Mouse (Mus musculus) layer of hippocampus, postnatal 14 days (tissue): ENCODE measurements at regions not wholly inside any gene's neighbourhood (a gene's known extent, or its start where the extent isn't known, plus 50 kb on each side); places are given as distances from the start of the nearest gene placed in this dataset.

ENCODE experiments used
- DNase-seq, 2 experiments: peaks; one replicate each; pipeline ENCODE4 v3.0.0; 2021 to 2022; ENCODE audit warnings: low spot score in 2 of 2, mixed read lengths in 1 of 2

DNA sequence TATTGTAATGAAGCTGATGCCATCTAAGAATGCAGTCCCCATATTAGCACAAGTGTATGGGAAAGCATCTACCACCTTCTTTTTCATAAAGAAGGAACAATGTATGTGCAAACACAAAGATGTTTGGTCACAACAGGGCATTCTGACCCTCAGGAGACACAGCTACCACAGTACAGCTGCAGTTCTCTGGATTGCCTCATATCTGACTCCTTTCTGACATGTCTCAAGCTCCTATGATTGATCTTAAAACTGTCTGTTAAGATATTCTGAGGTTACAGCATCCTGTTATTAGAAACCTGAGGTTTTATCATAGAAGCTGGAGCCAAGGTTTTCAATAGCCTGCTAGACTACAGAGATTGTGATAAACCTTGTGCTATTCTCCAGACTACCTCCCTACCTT, 813.0 kb downstream of the Ryr2 start:
- no peak for DNase-seq

DNA sequence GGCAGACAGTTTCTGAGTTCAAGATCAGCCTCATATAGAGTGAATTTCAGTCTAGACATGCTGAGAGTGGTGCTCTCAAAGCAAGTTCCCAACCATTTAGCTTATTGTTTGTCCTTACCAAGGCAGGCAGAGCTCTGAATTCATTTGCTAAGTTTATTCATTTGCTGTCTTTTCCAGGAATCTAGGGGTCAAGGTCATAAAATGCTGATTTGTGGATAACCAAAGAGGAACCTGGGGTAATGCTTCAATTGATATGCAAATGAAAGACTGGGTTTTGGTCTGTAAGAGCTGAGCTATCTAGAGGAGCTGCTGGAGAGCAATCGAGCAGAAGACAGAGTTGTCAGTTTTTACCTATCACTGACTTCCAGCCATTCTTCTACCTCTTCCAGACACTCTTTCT, 832.8 kb downstream of the Ryr2 start:
- DNase-seq, result no peak

DNA sequence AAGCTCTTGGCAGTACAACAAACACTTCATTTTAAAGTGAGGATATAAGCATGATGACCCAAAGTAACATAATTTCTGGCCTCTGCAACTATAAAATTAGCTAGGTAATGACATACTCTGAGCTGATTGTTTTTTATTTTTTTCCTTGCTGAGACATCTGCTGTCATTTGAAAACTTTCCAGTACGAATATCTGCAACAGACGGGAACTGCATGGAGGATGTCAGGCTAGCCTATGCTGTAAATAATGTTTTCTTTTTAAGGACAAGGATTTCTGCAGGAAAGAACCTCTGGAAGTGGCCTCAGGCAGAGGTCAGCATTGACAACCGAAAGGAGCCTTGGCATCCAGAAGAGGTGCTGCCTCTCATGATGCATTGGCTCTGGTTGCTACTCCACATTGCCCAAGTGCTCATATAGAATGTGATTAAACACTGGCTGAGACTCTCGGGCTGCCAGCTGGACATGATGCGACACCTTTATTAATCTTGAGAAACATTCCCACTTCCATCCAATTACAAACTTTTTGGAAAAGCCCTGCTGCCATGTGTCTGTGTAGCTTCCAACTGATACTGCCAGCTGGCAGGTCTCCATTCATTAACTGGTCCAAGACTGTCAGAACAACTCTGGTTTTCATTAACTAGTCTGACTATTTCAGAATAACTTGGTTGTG, 837.9 kb downstream of the Ryr2 start:
- DNase-seq, result peak; percentile 71 to 87

DNA sequence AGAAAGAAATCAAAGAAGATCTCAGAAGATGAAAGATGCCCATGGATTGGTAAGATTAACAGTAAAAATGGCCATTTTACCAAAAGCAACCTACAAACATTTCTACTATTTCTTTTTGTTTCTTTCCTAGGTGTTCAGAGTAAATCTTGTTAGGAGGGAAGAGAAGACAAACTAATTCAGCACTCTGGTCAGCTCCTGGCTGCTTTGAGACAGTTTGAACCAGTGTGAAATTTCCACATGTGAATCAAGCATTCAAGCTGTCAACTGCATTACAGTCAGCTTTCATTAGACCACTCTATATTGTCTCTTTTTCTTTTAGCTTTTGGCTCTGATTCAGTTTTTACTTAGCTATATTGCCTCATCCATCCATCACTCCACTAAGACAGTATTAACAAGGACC, 859.2 kb downstream of the Ryr2 start:
- no peak for DNase-seq

DNA sequence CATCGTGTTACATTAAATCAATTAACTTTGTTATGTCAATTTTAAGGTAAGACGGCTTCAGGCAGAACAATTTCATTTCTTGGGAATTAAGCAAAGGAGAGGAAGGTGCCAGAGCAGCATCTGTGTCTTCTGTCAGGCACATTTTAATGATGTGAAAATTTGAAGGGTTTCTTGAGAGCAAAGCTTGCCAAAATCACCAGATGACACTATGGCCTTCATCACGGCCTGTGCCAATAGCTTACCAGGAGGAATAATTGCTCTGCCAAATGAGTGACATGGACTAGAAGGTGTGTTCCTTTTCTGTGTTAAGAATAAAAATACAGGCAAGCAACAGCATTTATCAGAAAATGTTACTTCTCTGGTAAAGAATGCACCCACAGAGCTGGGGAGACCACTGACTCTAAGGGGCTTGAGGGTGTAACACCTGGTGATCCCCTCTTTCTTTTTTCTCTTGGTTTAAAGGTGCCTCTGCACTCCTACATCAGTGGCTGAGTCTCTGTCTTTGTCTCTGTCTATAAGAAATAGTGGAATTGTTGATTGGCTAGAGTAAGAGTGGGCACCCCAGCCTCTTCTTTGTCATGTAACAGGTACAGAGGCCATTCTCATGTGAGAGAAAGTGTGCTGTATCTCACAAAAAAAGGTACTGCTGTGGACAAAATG, 856.2 kb upstream of the Chrm3 start:
- no peak for DNase-seq

DNA sequence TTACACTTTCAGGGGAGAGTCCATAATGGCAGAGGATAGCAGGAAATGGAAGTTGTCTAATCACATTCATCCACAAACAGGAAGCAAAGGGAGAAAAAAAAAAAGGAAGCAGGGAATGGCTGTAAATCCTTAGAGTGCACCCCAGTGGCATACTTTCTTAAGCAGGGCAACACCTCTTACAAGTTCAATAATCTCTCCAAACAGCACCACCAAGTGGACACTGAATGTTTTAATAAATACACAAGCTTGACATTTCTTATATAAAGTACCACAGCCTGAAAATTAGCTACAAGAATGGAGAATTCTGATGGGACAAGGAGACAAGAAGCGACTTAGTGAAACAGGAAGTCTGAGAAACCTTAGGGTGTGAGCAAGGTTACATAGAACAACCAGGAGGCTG, 849.5 kb upstream of the Chrm3 start:
- peak in 1 of 2 experiments; percentile 8 for DNase-seq

DNA sequence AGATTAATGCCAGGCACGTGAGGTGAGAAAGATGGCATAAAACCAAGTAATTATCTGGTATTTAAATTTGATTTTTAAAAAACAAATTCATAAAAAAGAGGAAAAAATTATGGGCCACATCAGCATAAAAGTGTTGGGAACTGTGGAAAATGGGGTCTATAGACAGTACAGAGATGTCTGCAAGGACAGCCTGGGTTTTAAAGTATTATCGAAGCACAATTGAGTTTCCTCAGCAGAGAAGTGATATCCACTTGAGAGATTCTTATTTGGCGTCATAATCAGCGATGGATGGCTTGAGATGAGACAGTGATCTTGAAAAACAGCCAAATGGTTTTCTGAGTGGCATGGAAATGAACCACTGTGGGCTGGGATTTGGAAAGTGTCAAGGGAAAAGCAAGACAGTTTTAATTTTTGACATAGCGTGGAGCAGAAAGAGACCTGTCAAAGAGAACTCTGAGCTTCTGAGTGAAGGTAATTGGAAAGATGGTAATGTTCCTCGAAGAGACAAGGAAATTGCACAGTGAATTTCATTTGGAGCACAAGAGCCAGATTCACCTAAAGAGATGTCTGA, 844.7 kb upstream of the Chrm3 start:
- DNase-seq, result no peak

DNA sequence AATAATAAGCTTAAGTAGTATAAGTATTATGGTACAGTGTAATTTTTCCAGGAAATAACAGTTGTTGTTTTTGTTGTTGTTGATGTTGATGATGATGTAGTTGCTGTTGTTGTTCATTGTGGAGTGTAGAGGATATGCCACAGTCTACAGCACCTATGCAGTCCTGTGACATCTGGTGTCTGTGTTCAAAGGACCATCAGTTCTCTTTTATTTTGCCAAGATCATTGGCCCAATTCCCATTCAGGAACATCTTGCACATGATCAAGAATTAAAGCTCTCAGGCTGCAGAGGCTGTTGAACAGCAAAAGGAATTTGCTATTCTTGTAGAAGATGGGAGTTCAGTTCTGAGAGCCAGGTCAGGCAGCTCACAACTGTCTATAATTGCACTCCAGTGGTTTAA, 841.3 kb upstream of the Chrm3 start:
- peak in 1 of 2 experiments; percentile 20 for DNase-seq

DNA sequence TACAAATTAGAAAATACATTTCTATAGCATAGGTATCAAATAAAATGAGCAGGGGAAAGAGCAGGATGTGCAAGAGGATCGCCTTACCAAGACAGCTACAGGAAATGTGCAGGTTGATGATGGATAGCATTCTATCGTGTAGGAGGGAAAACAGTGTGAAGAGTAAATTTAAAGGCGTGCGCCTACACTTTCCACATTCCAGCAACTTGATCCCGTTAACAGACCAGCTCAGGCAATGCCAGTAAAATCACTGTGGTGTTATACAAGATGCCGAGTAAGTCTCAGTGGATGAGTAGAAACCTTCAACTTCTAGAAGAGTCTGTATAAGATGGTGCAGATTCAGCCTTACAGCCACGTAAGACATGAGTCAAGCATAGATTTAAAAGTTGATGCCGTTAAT, 831.8 kb upstream of the Chrm3 start:
- no peak for DNase-seq

DNA sequence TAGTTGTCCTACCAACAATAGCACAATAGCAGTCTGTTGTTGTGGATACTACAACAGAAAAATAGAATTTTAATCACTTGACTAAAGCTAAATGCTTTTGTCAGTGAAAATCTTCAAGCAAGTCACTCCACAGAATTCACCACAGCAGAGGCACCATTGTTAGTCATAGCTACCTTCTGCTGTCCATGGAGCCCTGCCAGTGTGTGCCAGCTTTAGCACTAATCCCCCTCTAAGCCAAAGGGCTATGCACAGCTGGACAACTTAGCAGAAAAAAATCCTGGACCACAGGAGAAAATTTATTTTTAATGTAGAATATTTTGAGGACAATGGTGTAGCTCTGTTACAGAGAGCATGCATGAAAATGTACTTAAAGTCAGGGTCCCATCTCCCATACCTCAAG, 820.5 kb upstream of the Chrm3 start:
- no peak for DNase-seq

DNA sequence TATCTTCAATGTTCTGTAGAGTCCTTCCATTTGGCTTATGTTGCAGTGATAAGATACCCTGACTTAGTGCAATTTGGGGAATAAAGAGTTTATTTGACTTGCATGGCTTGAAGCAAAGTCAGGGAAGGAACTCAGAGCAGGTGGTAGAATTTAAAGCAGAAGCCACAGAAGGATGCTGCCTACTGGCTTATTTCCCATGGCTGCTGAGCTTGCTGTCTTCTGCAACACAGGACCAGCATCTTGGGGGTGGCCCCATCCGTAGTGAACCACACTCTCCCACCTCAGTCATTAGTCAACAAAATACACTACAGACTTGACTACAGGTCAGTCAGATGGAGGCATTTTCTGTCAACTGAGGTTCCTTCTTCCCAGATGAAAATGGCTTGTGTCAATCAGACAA, 819.7 kb upstream of the Chrm3 start:
- DNase-seq, result peak in 1 of 2 experiments; percentile 13

DNA sequence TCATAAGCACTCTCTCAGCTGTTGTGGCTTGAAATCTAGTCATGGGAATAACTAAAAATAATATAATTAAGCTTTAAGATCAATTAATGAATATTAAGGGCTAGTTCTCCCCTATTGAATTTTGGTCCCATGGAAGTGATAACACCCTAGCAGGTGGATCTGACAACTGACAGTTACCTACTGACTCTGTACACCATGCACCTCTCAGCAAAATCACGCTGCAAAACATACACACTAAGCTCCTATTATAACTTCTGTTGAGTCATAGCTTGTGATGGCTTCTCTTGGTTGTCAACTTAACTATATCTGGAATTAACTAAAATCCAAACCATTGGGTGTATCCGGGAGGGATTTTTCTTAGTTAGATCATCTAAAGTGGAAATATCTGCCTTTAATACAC, 817.9 kb upstream of the Chrm3 start:
- DNase-seq, result no peak

DNA sequence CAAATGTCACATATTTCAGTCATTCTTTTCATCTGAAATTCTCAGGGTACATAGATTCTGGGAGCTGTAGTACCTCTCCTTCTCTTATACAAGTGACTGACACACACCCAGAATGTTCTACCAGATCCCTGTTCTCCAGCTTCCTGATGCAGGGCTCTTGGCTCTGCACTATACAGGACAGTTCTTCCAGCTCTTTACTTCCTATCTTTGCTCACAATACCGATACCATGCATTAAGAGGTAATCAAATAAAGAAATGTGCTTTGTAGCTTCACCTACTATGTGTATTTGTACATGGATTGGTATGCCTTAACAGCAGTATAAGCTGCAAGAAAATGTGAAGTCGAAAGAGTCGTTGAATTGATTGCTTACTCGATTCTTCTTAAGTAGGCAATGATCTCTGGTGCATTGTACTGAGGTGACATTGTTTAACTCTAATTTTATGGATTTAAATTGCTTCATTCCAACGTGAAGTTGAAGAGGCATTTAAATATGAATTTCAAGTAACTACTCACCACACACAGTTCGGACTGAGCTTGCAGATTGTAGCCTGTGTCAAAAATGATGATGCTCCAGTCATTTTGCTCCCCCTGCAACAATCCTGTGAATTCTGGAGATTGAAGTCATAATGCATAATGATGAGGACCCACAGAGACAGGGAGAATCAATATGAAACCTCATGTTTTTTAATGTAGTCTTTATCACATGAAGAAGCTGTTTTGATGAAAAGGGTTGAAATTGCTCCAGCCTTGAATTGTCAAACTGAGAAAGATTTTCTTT, 817.2 kb upstream of the Chrm3 start:
- no peak for DNase-seq

DNA sequence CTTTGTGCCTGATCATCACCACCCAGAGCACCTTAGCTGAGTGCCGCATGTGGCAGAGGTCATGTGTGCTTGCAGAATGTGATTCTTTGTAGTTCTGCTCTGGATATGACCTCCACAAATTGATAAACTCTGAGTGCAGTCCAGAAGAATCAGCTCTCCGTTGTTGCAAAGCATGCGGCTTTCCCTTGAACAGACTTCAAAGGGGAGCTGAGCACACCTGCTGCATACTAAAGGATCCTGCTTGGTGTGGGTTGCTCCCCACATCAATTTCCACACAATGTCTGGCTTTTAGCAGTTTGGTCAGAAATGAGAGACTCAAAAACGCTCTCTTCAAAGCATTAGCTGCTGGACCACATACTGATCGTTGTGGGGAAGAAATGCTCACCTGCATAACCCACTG, 806.5 kb upstream of the Chrm3 start:
- no peak for DNase-seq

DNA sequence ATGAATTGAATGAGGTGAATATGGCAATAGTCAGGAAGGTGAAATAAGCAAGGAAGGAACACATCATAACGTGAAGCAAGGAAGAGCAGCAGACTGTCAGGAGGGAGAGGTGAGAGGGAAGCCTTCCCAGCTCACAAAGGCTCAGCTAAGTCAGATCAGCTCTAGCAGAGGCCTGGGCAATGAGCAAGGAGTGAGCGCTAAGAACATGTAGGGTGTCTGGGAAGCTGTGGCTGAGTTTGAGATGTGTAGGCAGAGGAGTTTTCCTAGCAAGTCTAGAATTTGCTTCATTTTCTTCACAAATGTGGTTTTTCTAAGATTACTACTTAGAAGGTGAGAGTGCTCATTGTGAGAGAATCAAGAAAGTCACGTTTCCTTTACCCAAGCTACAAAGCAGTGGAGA, 803.5 kb upstream of the Chrm3 start:
- DNase-seq, result no peak

DNA sequence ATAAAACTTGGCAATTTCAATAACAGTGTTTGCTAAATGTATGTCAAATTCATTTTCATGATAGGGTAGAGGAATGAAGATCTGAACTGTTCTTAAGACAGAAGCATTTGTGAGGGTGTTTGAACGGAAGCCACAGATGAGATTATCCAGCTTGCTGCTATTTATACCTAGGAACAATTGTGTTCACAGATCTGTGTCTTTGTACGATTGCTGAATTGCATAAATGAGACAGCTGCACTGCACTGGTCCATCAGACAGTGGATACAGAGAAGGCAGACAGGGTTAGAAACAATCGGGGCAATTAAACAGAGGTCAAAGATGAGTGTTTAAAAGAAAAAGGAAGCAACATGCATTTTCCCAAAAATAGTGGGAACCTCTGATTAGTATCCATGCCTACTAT, 786.6 kb upstream of the Chrm3 start:
- DNase-seq, result peak in 1 of 2 experiments; percentile 50

DNA sequence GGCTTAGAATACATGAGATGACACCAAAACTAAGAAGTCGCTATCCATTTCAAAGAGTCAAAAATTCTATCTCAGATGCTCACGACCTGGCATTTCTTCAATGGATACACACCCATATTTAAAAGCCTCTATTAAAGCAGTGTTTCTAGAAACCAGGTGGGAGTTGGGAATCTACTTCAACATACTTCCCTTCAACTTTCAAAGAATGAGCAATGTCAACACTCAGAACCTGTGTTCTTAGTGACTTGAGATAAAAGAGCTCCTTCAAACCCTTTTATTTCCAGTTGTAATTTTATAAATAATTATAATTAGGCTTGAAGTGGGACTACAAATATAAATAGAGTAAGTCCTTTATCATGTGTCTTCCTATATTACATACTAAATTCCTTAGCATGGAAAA, 747.0 kb upstream of the Chrm3 start:
- DNase-seq, result no peak

DNA sequence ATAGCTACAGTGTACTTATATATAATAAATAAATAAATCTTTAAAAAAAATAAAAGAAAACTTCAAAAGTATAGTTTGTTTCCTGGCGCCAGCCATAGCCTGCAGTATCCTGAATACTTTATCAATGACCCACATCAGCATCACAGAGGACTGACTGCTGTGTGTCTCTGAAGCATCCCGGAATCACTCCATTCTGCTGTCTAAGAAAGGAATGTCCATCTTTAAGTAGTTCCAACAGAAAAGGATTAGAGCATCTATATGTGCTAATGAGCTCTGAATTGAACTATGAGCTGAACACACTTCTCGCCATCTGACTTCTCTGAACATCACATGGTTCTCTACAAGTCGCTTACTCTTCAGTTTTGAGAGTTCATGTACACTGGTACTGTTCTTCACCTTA, 745.8 kb upstream of the Chrm3 start:
- DNase-seq, result no peak

DNA sequence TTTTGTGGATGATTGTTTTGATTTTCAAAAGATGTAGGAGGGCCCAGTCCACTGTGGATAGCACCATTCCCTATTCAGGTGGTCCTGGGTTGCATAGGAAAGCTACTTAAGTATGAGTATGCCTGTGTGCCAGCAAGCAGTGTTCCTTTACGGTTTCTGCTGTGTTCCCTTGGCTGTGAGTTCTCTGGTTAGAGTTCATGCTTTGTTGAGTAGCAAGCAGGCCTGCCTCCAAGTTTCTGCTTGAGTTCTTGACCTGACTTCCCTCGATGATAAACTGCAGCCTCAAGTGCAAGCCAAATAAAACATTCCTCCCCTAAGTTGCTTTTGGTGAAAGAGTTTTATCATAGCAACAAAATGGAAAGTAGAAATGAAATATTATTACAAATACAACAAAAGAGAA, 744.9 kb upstream of the Chrm3 start:
- no peak for DNase-seq

DNA sequence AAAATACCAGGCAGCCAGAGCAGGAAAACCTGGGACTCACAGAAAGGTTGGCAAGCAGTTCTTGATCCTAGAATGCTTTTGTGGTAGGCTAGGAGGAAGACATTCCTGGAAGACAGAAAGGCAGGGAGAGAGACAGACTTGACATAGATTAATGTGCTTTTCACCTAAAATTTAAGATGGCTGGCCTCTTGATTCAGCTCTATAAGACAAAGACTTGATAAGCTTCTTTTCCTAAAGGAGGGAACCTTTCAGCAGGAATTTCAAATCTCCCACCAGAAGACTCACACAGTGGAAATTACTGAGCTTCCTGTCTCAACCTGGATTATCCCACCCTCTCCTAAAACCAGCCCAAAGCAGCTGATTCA, 738.9 kb upstream of the Chrm3 start:
- DNase-seq, result no peak

DNA sequence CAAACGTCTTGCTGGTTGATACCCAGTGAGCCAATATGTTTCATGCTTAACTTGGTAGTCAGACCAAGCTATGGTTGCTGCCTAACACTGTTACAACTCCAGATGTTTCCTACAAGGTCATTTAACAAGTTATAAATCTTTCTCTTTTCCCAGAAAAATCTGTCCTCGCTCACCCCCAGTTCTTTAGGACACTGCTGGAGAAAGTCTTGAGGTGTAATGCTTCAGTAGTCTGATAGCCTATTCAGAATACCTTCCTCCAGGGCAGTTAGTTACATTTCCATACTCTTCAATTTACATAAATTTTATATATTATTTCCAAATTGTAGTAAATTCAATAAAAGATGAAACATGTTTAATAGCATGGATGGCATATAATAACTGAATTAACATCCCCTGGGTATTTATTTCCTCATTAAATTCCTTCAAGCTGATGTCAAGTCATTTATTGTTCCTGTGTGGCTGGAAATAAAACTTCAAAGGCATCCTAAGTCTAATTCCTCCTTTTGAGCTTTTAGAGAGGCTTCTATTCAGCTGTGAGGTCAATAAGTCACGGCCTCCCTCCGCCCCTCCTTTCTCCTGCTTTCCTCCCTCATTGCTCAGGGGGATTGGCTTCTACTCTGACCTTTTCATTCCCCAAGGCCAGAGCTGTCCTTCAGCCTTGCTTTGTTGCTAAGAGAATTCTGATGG, 738.4 kb upstream of the Chrm3 start:
- DNase-seq, result no peak

DNA sequence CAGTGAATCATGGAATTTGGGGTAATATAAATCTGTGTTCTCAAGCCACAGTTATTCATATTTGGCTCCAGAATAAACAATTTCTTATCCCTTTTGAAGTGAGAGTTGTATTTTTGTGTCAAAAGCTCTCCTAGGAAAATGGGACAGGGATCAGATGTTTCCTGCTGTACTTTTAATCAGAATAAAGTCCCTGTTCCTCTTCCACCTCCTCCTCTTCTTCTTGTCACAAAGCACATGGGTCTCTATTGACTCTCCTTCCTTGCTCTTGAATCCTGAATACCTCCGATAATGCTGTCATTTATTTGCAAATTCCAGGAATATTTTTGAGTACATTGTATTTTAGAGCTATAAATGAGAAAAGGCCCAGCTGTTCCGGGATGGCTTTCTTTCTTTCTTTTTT, 732.3 kb upstream of the Chrm3 start:
- no peak for DNase-seq
